Mouse (Mus musculus) right cerebral cortex, postnatal 36 days (tissue): ENCODE data around the gene Zfp512b.

ENCODE experiments used
- DNase-seq, 2 experiments: peaks; one replicate each; pipeline ENCODE4 v3.0.0; 2022; ENCODE audit warnings: low spot score in 2 of 2, mixed read lengths in 1 of 2

Gene Zfp512b

GRCm38 (mm10) chr2:181589732-181590105 lies 2.9 kb downstream of the Zfp512b start:
- no peak for DNase-seq

- DNase-seq = no peak
Observed at GRCm38 (mm10) chr2:181589011-181589731, 3.4 kb downstream of the Zfp512b start.

- no peak for DNase-seq
Observed at GRCm38 (mm10) chr2:181588229-181588780, 4.3 kb downstream of the Zfp512b start.

- no peak for DNase-seq
Observed at GRCm38 (mm10) chr2:181587796-181588195, 4.8 kb downstream of the Zfp512b start.

GRCm38 (mm10) chr2:181586124-181586523 lies 6.5 kb downstream of the Zfp512b start:
- no peak for DNase-seq

GRCm38 (mm10) chr2:181585506-181585905 lies 7.1 kb downstream of the Zfp512b start:
- no peak for DNase-seq

GRCm38 (mm10) chr2:181584411-181584942 lies 8.1 kb downstream of the Zfp512b start, which contains the start of gene Uckl1:
Uckl1 (minus strand) TSS chr2:181584892.
- DNase-seq = no peak

- no peak for DNase-seq
Observed at GRCm38 (mm10) chr2:181583460-181584257, 8.9 kb downstream of the Zfp512b start.

GRCm38 (mm10) chr2:181582939-181583338 lies 9.7 kb downstream of the Zfp512b start:
- DNase-seq = no peak

- no peak for DNase-seq
Observed at GRCm38 (mm10) chr2:181582358-181582757, 10.2 kb downstream of the Zfp512b start.

- peak; percentile 73 to 82 for DNase-seq
Observed at GRCm38 (mm10) chr2:181581402-181582120, 11.0 kb downstream of the Zfp512b start.

- DNase-seq = peak in 1 of 2 experiments; percentile 71
Observed at GRCm38 (mm10) chr2:181581016-181581401, 11.6 kb downstream of the Zfp512b start.

- no peak for DNase-seq
Observed at GRCm38 (mm10) chr2:181580131-181580772, 12.4 kb downstream of the Zfp512b start.

GRCm38 (mm10) chr2:181579681-181580080 lies 12.9 kb downstream of the Zfp512b start:
- DNase-seq = no peak

GRCm38 (mm10) chr2:181578790-181579618 lies 13.6 kb downstream of the Zfp512b start:
- DNase-seq = no peak

- DNase-seq = no peak
Observed at GRCm38 (mm10) chr2:181577981-181578581, 14.5 kb downstream of the Zfp512b start.

- no peak for DNase-seq
Observed at GRCm38 (mm10) chr2:181577126-181577525, 15.5 kb downstream of the Zfp512b start.

- DNase-seq = no peak
Observed at GRCm38 (mm10) chr2:181576613-181577012, 16.0 kb downstream of the Zfp512b start.

GRCm38 (mm10) chr2:181574921-181575545 lies 17.6 kb downstream of the Zfp512b start:
- no peak for DNase-seq
